Mouse (Mus musculus) CH12.LX (cell line): ENCODE data around the gene Hmgcl. TPM values are rescaled to one million over a fixed set of nuclear protein-coding genes. Genes with fewer than 3 reads are reported as not detected.

Experiments used
- DNase-seq: peaks from one replicate; pipeline ENCODE4 v3.0.0-alpha.2; 2013; ENCODE audit errors: extremely low read depth
- H3K27ac ChIP-seq: 2 replicates; pipeline ENCODE4 v1.5.1; 2012; ENCODE audit warnings: low read depth, mild to moderate bottlenecking, control low read depth, moderate library complexity; ENCODE audit not compliant: insufficient read depth
- H3K27me3 ChIP-seq: replicated peaks from 2 replicates; pipeline ENCODE3; 2012; ENCODE audit warnings: inconsistent platforms
- H3K36me3 ChIP-seq, 2 experiments: replicated peaks in 1 of 2; 2 replicates each; pipeline versions ENCODE3 to v1.6.1; 2012; ENCODE audit warnings: inconsistent platforms in 1 of 2, low read length in 1 of 2, mild to moderate bottlenecking in 1 of 2, mixed read lengths in 1 of 2, moderate library complexity in 1 of 2; ENCODE audit not compliant: control insufficient read depth in 1 of 2, insufficient read depth in 1 of 2
- H3K4me1 ChIP-seq, 2 experiments: 2 replicates each; pipeline ENCODE4 v1.6.1; 2012; ENCODE audit warnings: inconsistent platforms in 1 of 2, moderate library complexity in 1 of 2; ENCODE audit not compliant: insufficient read depth in 2 of 2, control insufficient read depth in 1 of 2
- H3K4me2 ChIP-seq: 2 replicates; pipeline ENCODE4 v1.6.1; 2012; ENCODE audit warnings: low read depth, mild to moderate bottlenecking, control low read depth; ENCODE audit not compliant: poor library complexity, insufficient read depth, severe bottlenecking
- H3K4me3 ChIP-seq, 3 experiments: fragments of 150-350 bp in 1 of 3; sonication (generic) in 1 of 3; replicated peaks in 1 of 3; 2 replicates each; pipeline versions ENCODE3 to v1.5.1; 2011 to 2012; ENCODE audit warnings: low read depth in 2 of 3, low read length in 2 of 3, mild to moderate bottlenecking in 2 of 3, moderate library complexity in 2 of 3, control low read depth in 1 of 3, improper control_type of control experiment in 1 of 3, inconsistent platforms in 1 of 3, mixed read lengths in 1 of 3; ENCODE audit not compliant: poor library complexity in 1 of 3
- H3K79me2 ChIP-seq: replicated peaks from 2 replicates; pipeline ENCODE4 v1.6.1; 2012; ENCODE audit warnings: mild to moderate bottlenecking, moderate library complexity; ENCODE audit not compliant: control insufficient read depth, poor library complexity, insufficient read depth, severe bottlenecking; ENCODE audit errors: extremely low read depth
- H3K9ac ChIP-seq: 2 replicates; pipeline ENCODE4 v1.6.1; 2012; ENCODE audit warnings: low read depth, mild to moderate bottlenecking, control low read depth, moderate library complexity; ENCODE audit not compliant: insufficient read depth
- H3K9me3 ChIP-seq: replicated peaks from 2 replicates; pipeline ENCODE3; 2012; ENCODE audit warnings: low read length, inconsistent platforms, mixed read lengths
- CHD1 ChIP-seq: IDR thresholded peaks from 2 replicates; pipeline ENCODE4 v1.6.1; 2012; ENCODE audit warnings: low read depth, low read length, improper control_type of control experiment, inconsistent platforms
- CHD2 ChIP-seq: IDR thresholded peaks from 2 replicates; pipeline ENCODE4 v1.6.1; 2011; ENCODE audit warnings: low read length, improper control_type of control experiment
- CTCF ChIP-seq, 2 experiments: IDR thresholded peaks in 1 of 2; conservative IDR thresholded peaks in 1 of 2; 2 replicates each; pipeline ENCODE4 v1.5.1; 2011 to 2012; ENCODE audit warnings: low read depth in 2 of 2, low read length in 2 of 2, improper control_type of control experiment in 1 of 2, inconsistent platforms in 1 of 2, mild to moderate bottlenecking in 1 of 2, moderate library complexity in 1 of 2
- EP300 ChIP-seq: IDR thresholded peaks from 2 replicates; pipeline ENCODE4 v1.6.1; 2011; ENCODE audit warnings: low read length, improper control_type of control experiment
- ETS1 ChIP-seq: conservative IDR thresholded peaks from 2 replicates; pipeline ENCODE4 v1.6.1; 2012; ENCODE audit warnings: low read depth, mild to moderate bottlenecking, inconsistent platforms, low read length, improper control_type of control experiment, moderate library complexity
- HCFC1 ChIP-seq: IDR thresholded peaks from 2 replicates; pipeline ENCODE4 v1.6.1; 2012; ENCODE audit warnings: low read depth, mild to moderate bottlenecking, inconsistent platforms, low read length, improper control_type of control experiment
- KAT2A ChIP-seq: IDR thresholded peaks from 2 replicates; pipeline ENCODE4 v1.6.1; 2012; ENCODE audit warnings: low read length, improper control_type of control experiment, inconsistent platforms; ENCODE audit not compliant: insufficient replicate concordance
- MYC ChIP-seq: IDR thresholded peaks from 2 replicates; pipeline ENCODE4 v1.6.1; 2011; ENCODE audit warnings: low read depth, mild to moderate bottlenecking, improper control_type of control experiment, low read length
- NELFE ChIP-seq: IDR thresholded peaks from 2 replicates; pipeline ENCODE4 v1.6.1; 2011; ENCODE audit warnings: low read depth, low read length, improper control_type of control experiment
- POLR2A ChIP-seq: IDR thresholded peaks from 2 replicates; pipeline ENCODE4 v1.6.1; 2011; ENCODE audit warnings: low read depth, mild to moderate bottlenecking, improper control_type of control experiment, low read length
- POLR2AphosphoS2 ChIP-seq: IDR thresholded peaks from 2 replicates; pipeline ENCODE4 v1.6.1; 2011; ENCODE audit warnings: low read depth, low read length, improper control_type of control experiment
- RAD21 ChIP-seq: IDR thresholded peaks from 2 replicates; pipeline ENCODE4 v1.6.1; 2011; ENCODE audit warnings: low read depth, mild to moderate bottlenecking, low read length, improper control_type of control experiment, moderate library complexity
- RCOR1 ChIP-seq: conservative IDR thresholded peaks from 2 replicates; pipeline ENCODE4 v1.6.1; 2012; ENCODE audit warnings: low read depth, mild to moderate bottlenecking, inconsistent platforms, low read length, improper control_type of control experiment
- SMC3 ChIP-seq: IDR thresholded peaks from 2 replicates; pipeline ENCODE4 v1.6.1; 2011; ENCODE audit warnings: low read depth, low read length, improper control_type of control experiment
- TBP ChIP-seq: conservative IDR thresholded peaks from 2 replicates; pipeline ENCODE4 v1.6.1; 2011; ENCODE audit warnings: low read depth, low read length, improper control_type of control experiment
- USF1 ChIP-seq: IDR thresholded peaks from 2 replicates; pipeline ENCODE4 v1.6.1; 2014; ENCODE audit warnings: low read depth, mild to moderate bottlenecking, inconsistent platforms, low read length, improper control_type of control experiment
- USF2 ChIP-seq: conservative IDR thresholded peaks from 2 replicates; pipeline ENCODE4 v1.6.1; 2011; ENCODE audit warnings: low read depth, low read length, improper control_type of control experiment
- ZC3H11A ChIP-seq: IDR thresholded peaks from 2 replicates; pipeline ENCODE4 v1.6.1; 2012; ENCODE audit warnings: low read depth, mild to moderate bottlenecking, inconsistent platforms, low read length, improper control_type of control experiment
- ZMIZ1 ChIP-seq: IDR thresholded peaks from 2 replicates; pipeline ENCODE4 v1.6.1; 2012; ENCODE audit warnings: low read depth, mild to moderate bottlenecking, inconsistent platforms, low read length, improper control_type of control experiment
- dilution Hi-C: fragments of 300-500 bp; cut with MboI; formaldehyde crosslinking; loops from 2 replicates; pipeline ENCODE4 v1.14.3; 2020; ENCODE audit warnings: low sequenced_read_pairs; ENCODE audit not compliant: extremely low pct_unique_long_range_greater_than_20kb, extremely low pct_ligation_motif_present
- in situ Hi-C: fragments of 300-500 bp; cut with MboI; formaldehyde crosslinking; loops from 3 replicates; pipeline ENCODE4 v1.14.3; 2019; ENCODE audit warnings: low sequenced_read_pairs, low pct_ligation_motif_present, low pct_unique_long_range_greater_than_20kb, mixed read lengths
- polyA plus RNA-seq: library from polyadenylated mRNA; unstranded; fragments of >175 nt; gene quantifications from 2 replicates; pipeline ENCODE4 v1.2.1, GENCODE M21; 2012; ENCODE audit warnings: low read depth; ENCODE audit not compliant: insufficient read length
- total RNA-seq, 2 experiments: library from RNA; depleted of rRNA; stranded (reverse); fragments of 300-350 nt in 1 of 2; fragments of >200 nt in 1 of 2; gene quantifications; 2 replicates each; pipeline ENCODE4 v1.2.3; 2012 to 2014

The Hmgcl gene
- total and polyA plus RNA-seq, 3 experiments, result 27.2 to 42.7 (median 39.5) TPM

DNA sequence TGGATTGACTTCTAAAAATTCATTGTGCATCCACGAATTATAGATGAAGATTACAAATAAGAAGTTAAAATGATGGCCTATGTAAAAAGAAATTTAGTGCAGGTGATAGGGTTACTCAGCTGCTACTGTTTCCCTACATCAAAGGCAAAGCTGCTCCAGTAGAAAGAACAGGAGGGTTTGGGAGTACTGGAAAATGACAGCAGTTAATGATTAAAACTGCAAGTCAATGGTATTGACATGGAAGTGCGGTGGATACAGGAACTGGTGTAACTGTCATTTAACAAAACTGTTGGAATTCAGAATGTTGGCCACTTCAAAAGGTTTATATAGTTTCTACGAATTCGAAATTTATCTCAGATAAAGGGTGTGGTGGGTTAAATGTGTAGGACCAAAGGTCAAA, 48.9 kb downstream of the Hmgcl start:
- Histone ChIP-seq H3K4me3 (no peak overlapping the region), H3K27me3 (no peaks in the 10 kb centered on the region), H3K4me1 (no peaks in the 10 kb centered on the region), H3K79me2 (no peaks in the 10 kb centered on the region), H3K9me3 (peaks cover 15% of the 10 kb centered on the region), H3K4me2 (no peak overlapping the region), H3K9ac (no peak overlapping the region), H3K36me3 (no peaks in the 10 kb centered on the region), H3K27ac (no peak overlapping the region)
- TF ChIP-seq CHD1 (no peak), USF2 (no peak)
- DNase-seq, result no peak
- in situ Hi-C loops (no loop called here), dilution Hi-C loops (no loop called here)

DNA sequence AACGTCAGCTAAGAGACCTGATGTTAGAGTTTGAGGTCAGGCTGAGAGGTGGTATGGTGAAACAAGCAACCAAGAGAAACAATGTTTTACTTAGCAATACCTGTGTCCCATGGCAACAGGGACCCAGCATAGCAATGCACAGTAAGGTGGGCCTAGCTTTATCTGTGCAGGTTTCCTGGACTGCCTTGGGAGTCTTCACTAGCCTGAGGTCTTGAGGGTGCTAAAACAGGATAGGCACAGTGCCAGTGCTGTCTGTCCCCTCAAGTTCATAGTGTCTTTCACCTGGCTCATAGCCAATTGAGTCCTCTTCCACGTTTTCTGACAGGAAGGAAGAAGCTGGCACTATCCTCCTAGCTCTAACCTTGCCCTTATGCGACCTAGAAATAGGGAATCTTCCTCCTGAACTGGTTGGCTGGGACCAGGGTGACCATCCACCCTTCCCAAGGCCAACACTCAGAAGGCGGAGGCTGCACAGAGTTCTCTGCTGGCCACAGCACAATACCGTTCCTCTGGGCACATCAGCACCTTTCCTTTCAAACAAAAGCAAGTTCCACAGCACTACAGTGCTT, 57.9 kb downstream of the Hmgcl start:
- in situ Hi-C loops, result no loop called here
- no peak for DNase-seq
- TF ChIP-seq ETS1 (no peak), KAT2A (no peak), NELFE (no peak), POLR2A (no peak), EP300 (no peak), USF1 (no peak), ZC3H11A (no peak), HCFC1 (no peak), SMC3 (no peak), TBP (no peak), RCOR1 (no peak), MYC (no peak)

DNA sequence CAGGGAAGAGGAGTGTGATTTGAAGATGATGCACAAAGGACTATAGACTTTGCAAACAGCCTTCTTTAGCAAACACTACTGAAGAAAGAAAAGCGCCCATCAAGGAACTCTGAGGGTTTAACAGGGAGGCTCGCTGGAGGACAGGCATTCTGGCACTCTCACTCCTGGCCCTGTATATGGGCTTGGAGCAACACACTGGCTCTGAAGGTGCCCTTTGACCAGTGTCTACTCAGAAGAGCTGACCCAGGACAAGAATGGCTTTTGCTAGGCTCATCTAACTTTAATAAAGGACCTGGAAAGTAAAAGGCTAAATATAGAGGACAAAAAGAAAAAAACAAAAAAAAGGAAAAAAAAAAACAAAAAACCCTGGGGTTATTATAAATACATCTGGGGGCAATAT, 58.7 kb downstream of the Hmgcl start:
- dilution Hi-C loops (no loop called here), in situ Hi-C loops (no loop called here)
- H3K79me2 ChIP-seq, result peaks cover 5% of the 10 kb centered on the region; the same call in 1 of the 2 replicates
- H3K27me3 ChIP-seq, result no peaks in the 10 kb centered on the region
- H3K36me3 ChIP-seq, result peaks cover 60 to 75% of the 10 kb centered on the region in 2 experiments
- H3K4me1 ChIP-seq, result no peaks in the 10 kb centered on the region
- no peak overlapping the region for H3K27ac ChIP-seq
- no peak for DNase-seq
- TF ChIP-seq MYC (no peak), RAD21 (no peak), ZMIZ1 (no peak), POLR2AphosphoS2 (0 out of 2 replicates have a peak, but pooled peaks have one; percentile 27), POLR2A (peak; percentile 1; the same call in 1 of the 2 replicates), USF1 (no peak), NELFE (no peak), CHD2 (no peak), CTCF (conservative IDR thresholded peaks at IDR 0.05 in 1 of 2, IDR thresholded peaks at IDR 0.05 in 1 of 2; ENCODE audit: low read depth in 2 of 2, low read length in 2 of 2) (no peak)
- H3K9me3 ChIP-seq, result no peaks in the 10 kb centered on the region
- H3K4me2 ChIP-seq, result no peak overlapping the region
- no peak overlapping the region for H3K9ac ChIP-seq
- H3K4me3 ChIP-seq, result no peak overlapping the region

More for the DNA sequence above, 57.9 kb downstream of the Hmgcl start:
- Histone ChIP-seq H3K4me3 (no peak overlapping the region), H3K36me3 (peaks cover 54 to 68% of the 10 kb centered on the region in 2 experiments), H3K27ac (no peak overlapping the region), H3K4me2 (no peak overlapping the region), H3K4me1 (no peaks in the 10 kb centered on the region), H3K9ac (no peak overlapping the region), H3K9me3 (no peaks in the 10 kb centered on the region), H3K79me2 (no peaks in the 10 kb centered on the region; the same call in 1 of the 2 replicates), H3K27me3 (no peaks in the 10 kb centered on the region)
- dilution Hi-C loops, result no loop called here
